Mouse (Mus musculus) neutrophil, adult 5-6 weeks (primary cell): ENCODE results near the gene Crocc. TPM values are rescaled to one million over a fixed set of nuclear protein-coding genes. Genes with fewer than 3 reads are reported as not detected.

Experiments
- ATAC-seq: fragments of 151-379, 151-347 bp; 2 replicates; pipeline ENCODE4 v1.8.0; 2017; ENCODE audit warnings: mild to moderate bottlenecking, moderate TSS enrichment; ENCODE audit not compliant: insufficient number of reproducible peaks, poor library complexity, low FRiP score, severe bottlenecking; ENCODE audit errors: extremely low read depth
- total RNA-seq: library from RNA; stranded (forward); fragments of 200-1000 nt; gene quantifications from 2 replicates; pipeline ENCODE4 v1.2.3, GENCODE M21; 2017

The Crocc gene
- total RNA-seq, 1 experiment from 2014 or later = 6.8 TPM

- no peak for ATAC-seq
Observed at GRCm38 (mm10) chr4:140995811-140996210, 64.5 kb downstream of the Crocc start.

- ATAC-seq = no peak
Observed at GRCm38 (mm10) chr4:140993846-140994245, 66.5 kb downstream of the Crocc start.

- ATAC-seq = no peak
Observed at GRCm38 (mm10) chr4:140992215-140992614, 68.1 kb downstream of the Crocc start.

GRCm38 (mm10) chr4:140989447-140989846, 70.9 kb downstream of the Crocc start:
- ATAC-seq = peak; percentile 30; the same call in 1 of the 2 replicates

GRCm38 (mm10) chr4:140988706-140989290, 71.6 kb downstream of the Crocc start:
- peak; percentile 40 for ATAC-seq

GRCm38 (mm10) chr4:140987476-140987875, 72.9 kb downstream of the Crocc start:
- ATAC-seq = no peak

GRCm38 (mm10) chr4:140986711-140987395, 73.5 kb downstream of the Crocc start, which contains the start of gene Atp13a2:
Gene Atp13a2 (plus strand): TSS chr4:140986873.
- ATAC-seq = peak; percentile 51

GRCm38 (mm10) chr4:140986024-140986710, 74.2 kb downstream of the Crocc start:
- no peak for ATAC-seq

- no peak for ATAC-seq
Observed at GRCm38 (mm10) chr4:140984544-140984943, 75.8 kb downstream of the Crocc start.

- peak; percentile 90 for ATAC-seq
Observed at GRCm38 (mm10) chr4:140983442-140983841, 76.9 kb downstream of the Crocc start.

- no peak for ATAC-seq
Observed at GRCm38 (mm10) chr4:140982808-140983207, 77.5 kb downstream of the Crocc start.

GRCm38 (mm10) chr4:140981605-140982004, 78.7 kb downstream of the Crocc start:
- no peak for ATAC-seq

- no peak for ATAC-seq
Observed at GRCm38 (mm10) chr4:140977886-140978692, 82.3 kb downstream of the Crocc start.

GRCm38 (mm10) chr4:140977278-140977677, 83.1 kb downstream of the Crocc start:
- ATAC-seq = no peak

- ATAC-seq = peak; percentile 46
Observed at GRCm38 (mm10) chr4:140975356-140975755, 85.0 kb downstream of the Crocc start.

- ATAC-seq = no peak
Observed at GRCm38 (mm10) chr4:140974408-140974807, 85.9 kb downstream of the Crocc start.

- no peak for ATAC-seq
Observed at GRCm38 (mm10) chr4:140971691-140972090, 88.7 kb downstream of the Crocc start.

- no peak for ATAC-seq
Observed at GRCm38 (mm10) chr4:140967386-140968159, 92.8 kb downstream of the Crocc start.
